Mouse (Mus musculus) embryonic facial prominence, embryonic 11.5 days (tissue): ENCODE measurements at regions not wholly inside any gene's neighbourhood (a gene's known extent, or its start where the extent isn't known, plus 50 kb on each side); places are given as distances from the start of the nearest gene placed in this dataset.
A peak's percentile ranks its signal among the peaks of the same experiment; 100 is the strongest.

Source experiments
- ATAC-seq: fragments of 200-750 bp; cut with Nextera tagmentation; replicated peaks from 2 replicates; pipeline ENCODE4 v1.8.0; 2017; ENCODE audit warnings: low read depth; ENCODE audit not compliant: insufficient number of reproducible peaks, low FRiP score, low TSS enrichment
- DNase-seq: peaks from one replicate; pipeline ENCODE4 v3.0.0-alpha.2; 2015; ENCODE audit warnings: low spot score
- H3K27ac ChIP-seq: fragments of 300-500 bp; sonication (generic); replicated peaks from 2 replicates; pipeline ENCODE4 v1.5.1; 2014; ENCODE audit warnings: mild to moderate bottlenecking, low read depth, low read length, control low read depth
- H3K27me3 ChIP-seq: fragments of 300-500 bp; sonication (generic); 2 replicates; pipeline ENCODE4 v1.6.1; 2014; ENCODE audit warnings: mild to moderate bottlenecking, low read length, moderate library complexity, mixed read lengths; ENCODE audit not compliant: control insufficient read depth, insufficient read depth
- H3K36me3 ChIP-seq: fragments of 300-500 bp; sonication (generic); replicated peaks from 2 replicates; pipeline ENCODE4 v1.6.1; 2014; ENCODE audit warnings: low read depth, mild to moderate bottlenecking, low read length, moderate library complexity, mixed read lengths; ENCODE audit not compliant: control insufficient read depth, insufficient read depth
- H3K4me1 ChIP-seq: fragments of 300-500 bp; sonication (generic); 2 replicates; pipeline ENCODE4 v1.6.1; 2014; ENCODE audit warnings: low read length, mixed read lengths; ENCODE audit not compliant: control insufficient read depth, insufficient read depth
- H3K4me2 ChIP-seq: fragments of 300-500 bp; sonication (generic); 2 replicates; pipeline ENCODE4 v1.6.1; 2014; ENCODE audit warnings: low read depth, mild to moderate bottlenecking, control low read depth, low read length, moderate library complexity
- H3K4me3 ChIP-seq: fragments of 300-500 bp; sonication (generic); 2 replicates; pipeline ENCODE4 v1.5.1; 2014; ENCODE audit warnings: low read depth, low read length, control low read depth
- H3K9ac ChIP-seq: fragments of 300-500 bp; sonication (generic); replicated peaks from 2 replicates; pipeline ENCODE4 v1.6.1; 2014; ENCODE audit warnings: mild to moderate bottlenecking, control low read depth, low read length
- H3K9me3 ChIP-seq: fragments of 300-500 bp; sonication (generic); replicated peaks from 2 replicates; pipeline ENCODE4 v1.6.1; 2016; ENCODE audit warnings: mild to moderate bottlenecking, low read length, inconsistent platforms, mixed read lengths; ENCODE audit not compliant: control insufficient read depth
- WGBS: fragments of 180-500 bp; shearing (Covaris S2); extraction: QIAGEN DNeasy Blood & Tissue Kit; methylation state at CpG from one replicate; pipeline ENCODE4 v1.1.7; 2014; 5-methylcytosine and 5-hydroxymethylcytosine counted together

DNA sequence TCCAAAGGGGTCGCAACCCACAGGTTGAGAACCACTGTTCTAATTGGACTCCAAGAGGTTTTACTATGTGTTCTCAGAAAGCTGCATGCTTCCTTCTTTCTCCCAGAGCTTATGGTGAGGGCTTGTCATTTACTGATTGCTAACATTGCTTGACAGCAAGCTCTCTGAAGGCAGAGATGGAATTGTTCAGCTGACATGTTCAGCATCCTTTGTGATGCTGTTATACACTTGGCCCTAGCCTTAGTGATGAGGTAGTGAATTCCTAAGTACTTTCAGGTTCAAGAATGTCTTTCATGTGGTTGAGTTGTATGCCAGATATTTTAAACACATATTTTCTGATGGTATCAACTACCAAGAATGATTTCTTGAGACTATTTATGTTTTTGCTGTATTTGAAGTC, 202.9 kb upstream of the Zc3h12c start:
- no peak overlapping the region for H3K4me3 ChIP-seq
- H3K9me3 ChIP-seq = no peaks in the 10 kb centered on the region
- H3K4me1 ChIP-seq = no peaks in the 10 kb centered on the region
- no peaks in the 10 kb centered on the region for H3K27me3 ChIP-seq
- 87% methylated on average over 1 of the region's 1 CpGs for WGBS
- no peak overlapping the region for H3K9ac ChIP-seq
- no peak for ATAC-seq
- H3K36me3 ChIP-seq = no peaks in the 10 kb centered on the region
- no peak overlapping the region for H3K4me2 ChIP-seq
- H3K27ac ChIP-seq = no peak overlapping the region
- peak; percentile 11 for DNase-seq

DNA sequence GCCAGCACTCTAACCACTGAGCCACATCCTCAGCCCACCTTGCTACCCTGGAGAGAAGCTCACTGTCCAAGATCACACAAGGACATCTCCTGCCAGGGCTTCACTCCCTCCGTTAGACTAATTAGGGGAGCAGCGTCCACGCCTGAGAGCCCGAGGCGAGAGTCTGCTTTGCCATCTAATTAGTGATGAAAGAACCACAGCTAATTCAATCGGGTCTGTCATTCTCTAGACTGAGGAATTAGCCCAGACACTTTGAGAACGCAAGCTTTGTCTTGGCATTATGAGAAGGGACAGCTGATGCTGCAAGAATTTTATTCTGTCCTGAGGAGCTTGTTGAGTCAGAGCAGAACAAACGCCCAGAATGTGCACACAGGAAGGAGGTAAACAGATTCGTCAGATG, 200.5 kb upstream of the Zc3h12c start:
- Histone ChIP-seq H3K27me3 (no peaks in the 10 kb centered on the region), H3K4me2 (no peak overlapping the region), H3K27ac (no peak overlapping the region), H3K4me3 (no peak overlapping the region), H3K9me3 (no peaks in the 10 kb centered on the region), H3K4me1 (no peaks in the 10 kb centered on the region), H3K9ac (no peak overlapping the region), H3K36me3 (no peaks in the 10 kb centered on the region)
- 28% methylated on average over 9 of the region's 9 CpGs for WGBS
- no peak; the same call in 1 of the 2 replicates for ATAC-seq
- peak; percentile 12 for DNase-seq

DNA sequence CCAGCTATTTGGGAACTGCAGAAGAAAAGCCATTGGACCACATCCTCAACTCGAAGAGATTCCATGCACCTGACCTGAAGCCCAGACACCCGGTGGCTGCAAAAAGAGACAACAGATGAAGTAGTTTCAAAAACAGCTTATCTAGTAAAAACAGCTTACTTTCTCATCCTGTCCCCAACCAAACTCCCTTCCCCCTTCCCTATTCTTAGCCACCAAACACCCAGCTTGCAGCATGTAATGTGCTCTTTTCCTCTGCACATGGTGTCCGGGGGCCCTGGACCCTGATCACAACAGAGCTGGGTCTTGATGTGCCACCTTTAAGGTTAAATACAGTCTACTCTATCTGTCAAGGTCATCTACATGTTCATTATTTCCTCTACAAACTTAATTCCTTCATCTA, 199.7 kb upstream of the Zc3h12c start:
- Histone ChIP-seq H3K4me1 (no peaks in the 10 kb centered on the region), H3K4me3 (no peak overlapping the region), H3K27me3 (no peaks in the 10 kb centered on the region), H3K4me2 (no peak overlapping the region), H3K9me3 (no peaks in the 10 kb centered on the region), H3K9ac (no peak overlapping the region), H3K36me3 (no peaks in the 10 kb centered on the region), H3K27ac (no peak overlapping the region)
- no peak for ATAC-seq
- DNase-seq = no peak
- WGBS = 84% methylated on average over 3 of the region's 3 CpGs

DNA sequence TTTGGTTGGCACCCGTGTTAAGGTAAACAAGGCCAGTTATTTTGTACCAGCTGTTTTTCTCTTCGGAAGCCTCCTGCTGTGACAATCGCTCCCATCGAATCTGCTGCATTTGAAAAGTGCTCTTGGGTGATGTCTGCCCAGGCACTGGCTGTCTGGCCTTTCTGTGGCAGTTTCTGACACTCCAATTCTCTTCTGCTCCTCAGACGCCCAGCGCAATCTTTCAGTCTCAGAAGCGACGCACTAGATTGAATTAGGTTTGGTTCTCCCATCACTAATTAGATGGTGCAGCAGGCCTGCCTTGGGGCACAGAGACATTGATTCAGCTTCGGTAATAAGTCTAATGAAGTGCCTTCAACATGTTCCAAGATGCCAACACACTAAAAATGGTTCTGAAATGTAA, 197.7 kb upstream of the Zc3h12c start:
- no peaks in the 10 kb centered on the region for H3K9me3 ChIP-seq
- no peaks in the 10 kb centered on the region for H3K36me3 ChIP-seq
- H3K27ac ChIP-seq = no peak overlapping the region
- 51% methylated on average over 9 of the region's 9 CpGs for WGBS
- H3K4me3 ChIP-seq = no peak overlapping the region
- H3K9ac ChIP-seq = no peak overlapping the region
- no peaks in the 10 kb centered on the region for H3K4me1 ChIP-seq
- no peak overlapping the region for H3K4me2 ChIP-seq
- ATAC-seq (no peak), DNase-seq (no peak)
- H3K27me3 ChIP-seq = no peaks in the 10 kb centered on the region

DNA sequence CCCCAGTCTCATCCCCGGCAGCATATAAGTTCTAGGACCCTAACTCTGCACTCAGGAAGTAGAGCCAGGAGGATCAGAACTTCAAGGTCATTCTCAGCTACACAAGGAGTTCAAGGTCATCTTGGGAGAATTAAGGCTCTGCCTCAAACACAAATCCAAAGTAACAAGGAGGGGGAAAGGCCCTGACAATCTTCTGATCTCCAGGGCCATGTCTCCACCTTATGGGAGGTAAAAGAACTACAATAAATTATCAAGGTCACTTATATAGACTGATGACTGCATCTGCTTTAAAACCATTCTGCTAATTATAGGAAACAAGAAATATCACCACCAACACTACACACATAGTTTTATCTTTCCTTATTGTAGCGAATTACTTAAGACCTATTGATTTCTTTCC, 193.2 kb upstream of the Zc3h12c start:
- no peak overlapping the region for H3K9ac ChIP-seq
- DNase-seq (no peak), ATAC-seq (no peak)
- H3K4me1 ChIP-seq = no peaks in the 10 kb centered on the region
- no peaks in the 10 kb centered on the region for H3K36me3 ChIP-seq
- no peaks in the 10 kb centered on the region for H3K9me3 ChIP-seq
- H3K27me3 ChIP-seq = no peaks in the 10 kb centered on the region
- 86% methylated on average over 2 of the region's 2 CpGs for WGBS
- no peak overlapping the region for H3K27ac ChIP-seq
- no peak overlapping the region for H3K4me2 ChIP-seq
- no peak overlapping the region for H3K4me3 ChIP-seq

DNA sequence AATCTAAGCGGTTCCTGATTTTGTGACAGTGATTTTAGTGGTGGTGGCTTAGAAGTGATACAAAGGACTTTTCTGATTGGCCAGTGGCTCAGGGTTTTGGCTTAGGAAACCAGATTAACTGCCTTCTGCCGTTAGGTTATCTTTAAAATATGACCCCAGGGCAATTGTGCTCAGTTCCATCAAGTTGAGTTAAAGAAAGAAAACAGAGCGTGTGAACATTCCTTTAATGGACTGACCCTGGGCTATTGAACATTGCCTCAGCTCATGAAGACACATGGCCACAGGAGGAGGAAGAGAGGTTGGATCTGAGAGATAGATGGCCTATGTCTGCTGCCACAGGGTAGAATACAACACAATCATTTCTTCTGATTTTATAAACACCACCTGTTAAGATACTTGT, 191.0 kb upstream of the Zc3h12c start:
- Histone ChIP-seq H3K9me3 (no peaks in the 10 kb centered on the region), H3K9ac (no peak overlapping the region), H3K27me3 (no peaks in the 10 kb centered on the region), H3K36me3 (no peaks in the 10 kb centered on the region), H3K4me3 (no peak overlapping the region), H3K4me2 (no peak overlapping the region), H3K4me1 (no peaks in the 10 kb centered on the region), H3K27ac (no peak overlapping the region)
- no peak for ATAC-seq
- no peak for DNase-seq
- WGBS = 68% methylated on average over 3 of the region's 3 CpGs

DNA sequence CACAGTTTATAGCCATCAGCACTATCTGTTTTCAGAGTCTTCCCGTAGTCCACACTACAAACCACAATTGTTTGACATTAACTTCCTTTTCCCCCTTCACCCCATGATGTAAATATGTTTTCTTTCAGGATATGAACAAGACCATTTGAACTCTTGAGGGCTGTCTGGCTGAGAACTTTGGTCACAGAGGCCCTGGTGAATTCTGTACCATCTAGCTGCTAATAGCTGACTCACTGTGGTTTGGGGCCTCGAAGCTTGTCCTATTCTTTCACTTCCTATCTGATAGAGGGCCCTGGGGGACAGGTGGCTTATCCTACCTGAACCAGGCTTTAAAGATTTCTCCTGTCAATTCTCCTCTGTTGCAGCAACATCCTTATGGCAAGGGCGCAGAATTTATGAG, 188.2 kb upstream of the Zc3h12c start:
- Histone ChIP-seq H3K4me2 (no peak overlapping the region), H3K27ac (no peak overlapping the region), H3K36me3 (no peaks in the 10 kb centered on the region), H3K27me3 (no peaks in the 10 kb centered on the region), H3K4me1 (no peaks in the 10 kb centered on the region), H3K9ac (no peak overlapping the region), H3K9me3 (no peaks in the 10 kb centered on the region), H3K4me3 (no peak overlapping the region)
- DNase-seq (no peak), ATAC-seq (no peak)
- WGBS = 83% methylated on average over 3 of the region's 3 CpGs

DNA sequence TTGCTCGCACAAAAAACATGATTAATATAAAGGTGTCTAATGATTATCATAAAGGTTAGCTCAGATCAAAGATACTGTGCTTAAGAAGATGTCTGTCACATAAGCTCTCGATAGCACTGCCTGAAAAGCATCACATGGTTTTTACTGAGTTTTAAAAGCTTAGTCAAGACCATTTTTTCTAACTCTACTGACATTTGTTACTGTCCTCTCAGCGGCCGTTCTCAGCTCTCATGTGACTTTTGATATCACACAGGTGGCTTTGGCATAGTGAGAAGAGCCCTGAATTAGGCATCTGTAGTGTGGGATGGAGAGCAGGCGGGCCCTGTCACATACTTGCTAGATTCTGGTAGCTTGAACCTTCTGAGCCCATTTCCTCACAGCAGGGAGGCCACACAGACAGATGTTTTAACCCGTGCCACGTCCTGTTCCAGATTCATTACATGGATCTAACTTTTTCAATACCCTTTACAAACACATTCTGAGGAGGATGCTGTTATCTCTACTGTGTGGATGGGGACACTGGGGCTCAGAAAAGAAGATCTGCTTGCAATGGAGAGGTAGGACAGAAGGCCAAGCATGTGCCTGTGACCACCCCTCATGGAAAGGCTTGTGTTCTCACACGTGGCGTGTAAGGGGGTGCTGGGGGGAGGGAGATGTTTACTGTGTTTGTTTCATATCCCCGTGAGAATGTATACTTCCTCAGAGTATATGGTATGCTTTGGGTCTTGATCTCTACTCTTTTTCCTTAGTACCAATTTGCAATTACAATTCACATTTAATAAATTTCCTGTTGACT, 187.0 kb upstream of the Zc3h12c start:
- DNase-seq (no peak), ATAC-seq (no peak)
- no peak overlapping the region for H3K4me3 ChIP-seq
- H3K36me3 ChIP-seq = no peaks in the 10 kb centered on the region
- no peak overlapping the region for H3K4me2 ChIP-seq
- H3K27ac ChIP-seq = no peak overlapping the region
- H3K27me3 ChIP-seq = no peaks in the 10 kb centered on the region
- no peaks in the 10 kb centered on the region for H3K9me3 ChIP-seq
- no peak overlapping the region for H3K9ac ChIP-seq
- H3K4me1 ChIP-seq = no peaks in the 10 kb centered on the region
- WGBS = 78% methylated on average over 10 of the region's 10 CpGs
